Mouse (Mus musculus): ENCODE results near the gene Emc4. TPM values are rescaled to one million over a fixed set of nuclear protein-coding genes. Genes with fewer than 3 reads are reported as not detected.

Emc4 gene
- total and polyA plus RNA-seq, 2 experiments, result 60.2 to 78.6 TPM

- Histone ChIP-seq H3K36me3 (ENCODE audit: control insufficient read depth, insufficient read depth, low read length) (peaks cover 24% of the 10 kb centered on the region), H3K4me3 (ENCODE audit: insufficient read depth, low read depth, low read length) (no peak overlapping the region), H3K4me1 (ENCODE audit: control insufficient read depth, insufficient read depth, low read length) (no peaks in the 10 kb centered on the region), H3K79me2 (ENCODE audit: control insufficient read depth, insufficient read depth, low read length) (no peaks in the 10 kb centered on the region; the same call in 1 of the 2 replicates), H3K27ac (replicated peaks; ENCODE audit: insufficient read depth, low read depth, low read length) (no peak overlapping the region), H3K9ac (ENCODE audit: low read depth, low read length) (no peak overlapping the region), H3K27me3 (ENCODE audit: control insufficient read depth, insufficient read depth, low read length) (no peaks in the 10 kb centered on the region)
- no peak for DNase-seq (ENCODE audit: extremely low read depth, low read depth, low spot score)
- WGBS, result 58% methylated on average over 4 of the region's 4 CpGs
- no peak for TF ChIP-seq CTCF (IDR thresholded peaks at IDR 0.05; ENCODE audit: low read depth, low read length)
- no peak for TF ChIP-seq POLR2A (IDR thresholded peaks at IDR 0.05; ENCODE audit: extremely low read depth, insufficient read depth, low read length)
These were observed 35.6 kb downstream of the Emc4 start for GRCm38 (mm10) chr2:112332051-112332898.

- Histone ChIP-seq H3K79me2 (ENCODE audit: control insufficient read depth, insufficient read depth, low read length) (no peaks in the 10 kb centered on the region; the same call in 1 of the 2 replicates), H3K4me1 (ENCODE audit: control insufficient read depth, insufficient read depth, low read length) (no peaks in the 10 kb centered on the region), H3K4me3 (ENCODE audit: insufficient read depth, low read depth, low read length) (no peak overlapping the region), H3K27me3 (ENCODE audit: control insufficient read depth, insufficient read depth, low read length) (no peaks in the 10 kb centered on the region), H3K9ac (ENCODE audit: low read depth, low read length) (no peak overlapping the region), H3K36me3 (ENCODE audit: control insufficient read depth, insufficient read depth, low read length) (no peaks in the 10 kb centered on the region), H3K27ac (replicated peaks; ENCODE audit: insufficient read depth, low read depth, low read length) (no peak overlapping the region)
- WGBS, result 87% methylated on average over 11 of the region's 11 CpGs
- DNase-seq (ENCODE audit: extremely low read depth, low read depth, low spot score), result no peak
- TF ChIP-seq POLR2A (IDR thresholded peaks at IDR 0.05; ENCODE audit: extremely low read depth, insufficient read depth, low read length), result no peak
- no peak for TF ChIP-seq CTCF (IDR thresholded peaks at IDR 0.05; ENCODE audit: low read depth, low read length)
These were observed 39.6 kb downstream of the Emc4 start for GRCm38 (mm10) chr2:112328069-112328777.

- no peaks in the 10 kb centered on the region for H3K79me2 ChIP-seq (ENCODE audit: control insufficient read depth, insufficient read depth, low read length)
- DNase-seq (ENCODE audit: extremely low read depth, low read depth, low spot score), result no peak
- no peak for TF ChIP-seq CTCF (IDR thresholded peaks at IDR 0.05; ENCODE audit: low read depth, low read length)
- TF ChIP-seq POLR2A (IDR thresholded peaks at IDR 0.05; ENCODE audit: extremely low read depth, insufficient read depth, low read length), result no peak
- no peak overlapping the region for H3K27ac ChIP-seq (replicated peaks; ENCODE audit: insufficient read depth, low read depth, low read length)
- no peak overlapping the region for H3K9ac ChIP-seq (ENCODE audit: low read depth, low read length)
- H3K4me1 ChIP-seq (ENCODE audit: control insufficient read depth, insufficient read depth, low read length), result no peaks in the 10 kb centered on the region
- no peaks in the 10 kb centered on the region for H3K36me3 ChIP-seq (ENCODE audit: control insufficient read depth, insufficient read depth, low read length)
- H3K4me3 ChIP-seq (ENCODE audit: insufficient read depth, low read depth, low read length), result no peak overlapping the region
- 72% methylated on average over 7 of the region's 7 CpGs for WGBS
- H3K27me3 ChIP-seq (ENCODE audit: control insufficient read depth, insufficient read depth, low read length), result no peaks in the 10 kb centered on the region
These were observed 48.9 kb downstream of the Emc4 start for GRCm38 (mm10) chr2:112318905-112319304.

- TF ChIP-seq CTCF (IDR thresholded peaks at IDR 0.05; ENCODE audit: low read depth, low read length) (no peak), POLR2A (IDR thresholded peaks at IDR 0.05; ENCODE audit: extremely low read depth, insufficient read depth, low read length) (no peak)
- Histone ChIP-seq H3K9ac (ENCODE audit: low read depth, low read length) (no peak overlapping the region), H3K36me3 (ENCODE audit: control insufficient read depth, insufficient read depth, low read length) (no peaks in the 10 kb centered on the region), H3K27me3 (ENCODE audit: control insufficient read depth, insufficient read depth, low read length) (no peaks in the 10 kb centered on the region), H3K4me1 (ENCODE audit: control insufficient read depth, insufficient read depth, low read length) (no peaks in the 10 kb centered on the region), H3K79me2 (ENCODE audit: control insufficient read depth, insufficient read depth, low read length) (no peaks in the 10 kb centered on the region), H3K4me3 (ENCODE audit: insufficient read depth, low read depth, low read length) (no peak overlapping the region), H3K27ac (replicated peaks; ENCODE audit: insufficient read depth, low read depth, low read length) (no peak overlapping the region)
- no peak for DNase-seq (ENCODE audit: extremely low read depth, low read depth, low spot score)
- 78% methylated on average over 2 of the region's 2 CpGs for WGBS
These were observed 49.6 kb downstream of the Emc4 start for GRCm38 (mm10) chr2:112318227-112318626.

GRCm38 (mm10) chr2:112315638-112316037 lies 52.2 kb downstream of the Emc4 start:
- no peaks in the 10 kb centered on the region for H3K27me3 ChIP-seq (ENCODE audit: control insufficient read depth, insufficient read depth, low read length)
- DNase-seq (ENCODE audit: extremely low read depth, low read depth, low spot score), result no peak
- H3K4me1 ChIP-seq (ENCODE audit: control insufficient read depth, insufficient read depth, low read length), result no peaks in the 10 kb centered on the region
- H3K4me3 ChIP-seq (ENCODE audit: insufficient read depth, low read depth, low read length), result no peak overlapping the region
- H3K36me3 ChIP-seq (ENCODE audit: control insufficient read depth, insufficient read depth, low read length), result no peaks in the 10 kb centered on the region
- H3K27ac ChIP-seq (replicated peaks; ENCODE audit: insufficient read depth, low read depth, low read length), result no peak overlapping the region
- H3K9ac ChIP-seq (ENCODE audit: low read depth, low read length), result no peak overlapping the region
- no peaks in the 10 kb centered on the region for H3K79me2 ChIP-seq (ENCODE audit: control insufficient read depth, insufficient read depth, low read length)
- 96% methylated on average over 7 of the region's 7 CpGs for WGBS
- no peak for TF ChIP-seq CTCF (IDR thresholded peaks at IDR 0.05; ENCODE audit: low read depth, low read length)
- TF ChIP-seq POLR2A (IDR thresholded peaks at IDR 0.05; ENCODE audit: extremely low read depth, insufficient read depth, low read length), result no peak

Other genes with a start within 250 kb of the Emc4 start
- gene Olfr1316, start 233.1 kb downstream of the Emc4 start, total RNA-seq (2014; rRNA removed), result not detected in 2 replicates
- gene Olfr1316, start 233.1 kb downstream of the Emc4 start, polyA plus RNA-seq (2012; rRNA removed), result not detected in 2 replicates
- gene Olfr1317, start 227.7 kb downstream of the Emc4 start, total RNA-seq (2014; rRNA removed), result not detected in 2 replicates
- not detected in 2 replicates for gene Olfr1317, start 227.7 kb downstream of the Emc4 start, polyA plus RNA-seq (2012; rRNA removed)
- not detected in 2 replicates for gene Olfr1318, start 213.8 kb downstream of the Emc4 start, total RNA-seq (2014; rRNA removed)
- gene Olfr1318, start 213.8 kb downstream of the Emc4 start, polyA plus RNA-seq (2012; rRNA removed), result not detected in 2 replicates
- gene Lpcat4, start 128.6 kb downstream of the Emc4 start, total RNA-seq (2014; rRNA removed), result 0.09 and 0.67 TPM in 2 replicates
- 2.2 and 2.4 TPM in 2 replicates for gene Lpcat4, start 128.6 kb downstream of the Emc4 start, polyA plus RNA-seq (2012; rRNA removed)
- not detected in 2 replicates for gene Nutm1, start 108.7 kb downstream of the Emc4 start, total RNA-seq (2014; rRNA removed)
- not detected in 2 replicates for gene Nutm1, start 108.7 kb downstream of the Emc4 start, polyA plus RNA-seq (2012; rRNA removed)
- gene Nop10, start 106.1 kb downstream of the Emc4 start, total RNA-seq (2014; rRNA removed), result 71.2 and 82.6 TPM in 2 replicates
- 61.7 and 67.8 TPM in 2 replicates for gene Nop10, start 106.1 kb downstream of the Emc4 start, polyA plus RNA-seq (2012; rRNA removed)
- gene Slc12a6, start 102.2 kb downstream of the Emc4 start, total RNA-seq (2014; rRNA removed), result 12.9 and 14.8 TPM in 2 replicates
- 4.0 and 5.2 TPM in 2 replicates for gene Slc12a6, start 102.2 kb downstream of the Emc4 start, polyA plus RNA-seq (2012; rRNA removed)
- gene Gm21985, start 101.7 kb downstream of the Emc4 start, total RNA-seq (2014; rRNA removed), result not detected in 2 replicates
- not detected in 2 replicates for gene Gm21985, start 101.7 kb downstream of the Emc4 start, polyA plus RNA-seq (2012; rRNA removed)
- gene Katnbl1, start 11.2 kb upstream of the Emc4 start, total RNA-seq (2014; rRNA removed), result 3.6 and 4.2 TPM in 2 replicates
- 0.60 and 0.93 TPM in 2 replicates for gene Katnbl1, start 11.2 kb upstream of the Emc4 start, polyA plus RNA-seq (2012; rRNA removed)
- gene Emc7, start 87.0 kb upstream of the Emc4 start, total RNA-seq (2014; rRNA removed), result 19.9 and 21.9 TPM in 2 replicates
- 8.0 and 9.6 TPM in 2 replicates for gene Emc7, start 87.0 kb upstream of the Emc4 start, polyA plus RNA-seq (2012; rRNA removed)
- gene Chrm5, start 112.7 kb upstream of the Emc4 start, total RNA-seq (2014; rRNA removed), result not detected in 2 replicates
- gene Chrm5, start 112.7 kb upstream of the Emc4 start, polyA plus RNA-seq (2012; rRNA removed), result not detected in 2 replicates
- gene Aven, start 124.9 kb upstream of the Emc4 start, total RNA-seq (2014; rRNA removed), result 8.9 and 16.2 TPM in 2 replicates
- 4.5 and 4.6 TPM in 2 replicates for gene Aven, start 124.9 kb upstream of the Emc4 start, polyA plus RNA-seq (2012; rRNA removed)